ENCODE assay signal across 12 mouse cellular contexts in the genomic region with DNA sequence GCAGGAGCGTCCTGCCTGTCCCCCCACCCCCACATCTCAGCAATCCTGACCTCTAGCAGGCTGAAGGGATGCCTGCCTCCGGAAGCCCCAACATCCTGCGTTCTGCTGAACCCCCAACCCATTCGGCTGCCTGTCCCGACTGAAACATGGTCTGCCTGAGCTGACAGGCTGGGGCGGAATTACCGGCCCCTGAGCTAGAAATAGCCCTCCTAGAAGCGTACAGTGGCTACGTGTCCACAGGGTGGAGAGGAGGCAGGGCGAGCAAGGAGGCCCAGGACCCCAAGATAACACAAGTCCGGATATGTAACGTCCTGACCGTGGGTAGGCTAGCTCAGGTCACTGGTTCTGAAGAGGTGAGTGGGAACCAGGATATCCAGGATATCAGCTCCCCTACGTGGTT. TPM values are rescaled to one million over a fixed set of nuclear protein-coding genes. Genes with fewer than 3 reads are reported as not detected.
DNase-seq lines count a peak whose midpoint lies in the region; ATAC-seq and TF ChIP-seq lines count a peak whose summit lies in the region.
"Had no signal": no experiment of that assay in that cellular context is flagged by ENCODE, and none has a peak within 500 bp of the region (broad histone marks: within the 10 kb centered on the region; RNA-seq: fewer than 3 reads in every experiment).

No protein-coding gene starts in this region.

- 1% methylated on average over 14 of the region's 14 CpGs for WGBS in heart, embryonic 12.5 days
- 10% methylated on average over 14 of the region's 14 CpGs for whole genome bisulfite sequencing in forebrain, postnatal 0 days
- 2% methylated on average over 14 of the region's 14 CpGs for WGBS in liver, embryonic 12.5 days (ENCODE audit: insufficient replicate concordance)

- no peaks in the 10 kb centered on the region for H3K9me3 ChIP-seq in heart, embryonic 12.5 days (replicated peaks)
- no peaks in the 10 kb centered on the region for H3K9me3 ChIP-seq in forebrain, postnatal 0 days (ENCODE audit: low read length)
- H3K9me3 ChIP-seq in liver, embryonic 12.5 days (replicated peaks) = no peaks in the 10 kb centered on the region

- peak overlapping the region; percentile 64 for H3K4me2 ChIP-seq in heart, embryonic 12.5 days
- H3K4me2 ChIP-seq in forebrain, postnatal 0 days (ENCODE audit: low read depth) = peak overlapping the region; percentile 10; the same call in 1 of the 2 replicates
- H3K4me2 ChIP-seq in liver, embryonic 12.5 days = peak overlapping the region; percentile 41

- no peaks in the 10 kb centered on the region for H3K27me3 ChIP-seq in heart, embryonic 12.5 days (replicated peaks)
- no peaks in the 10 kb centered on the region for H3K27me3 ChIP-seq in forebrain, postnatal 0 days (ENCODE audit: insufficient read depth, low read length)
- 0 out of 2 replicates have a peak, but pooled peaks cover 9% of the 10 kb centered on the region for H3K27me3 ChIP-seq in liver, embryonic 12.5 days (replicated peaks)

- DNase-seq in heart, adult 9 months (ENCODE audit: low spot score in 2 of 2) = no peak
- peak; percentile 54 for DNase-seq in embryo, embryonic 10 days (ENCODE audit: low spot score)
- no peak for DNase-seq in forebrain, postnatal 0 days
- no peak for DNase-seq in layer of hippocampus, adult 9-10 months (ENCODE audit: low spot score)
- DNase-seq in urinary bladder, postnatal 14 days (ENCODE audit: low spot score) = no peak
- DNase-seq: cerebellum, adult 9-11 months; gastrocnemius, postnatal 10 days; left cerebral cortex, postnatal 4 days had no signal

- H3K4me1 ChIP-seq in heart, embryonic 12.5 days (replicated peaks) = peaks cover 21% of the 10 kb centered on the region
- no peaks in the 10 kb centered on the region for H3K4me1 ChIP-seq in forebrain, postnatal 0 days (ENCODE audit: insufficient read depth)
- 0 out of 2 replicates have a peak, but pooled peaks cover 9% of the 10 kb centered on the region for H3K4me1 ChIP-seq in liver, embryonic 12.5 days

- peak overlapping the region; percentile 64 for H3K9ac ChIP-seq in heart, embryonic 12.5 days
- no peak overlapping the region for H3K9ac ChIP-seq in forebrain, postnatal 0 days
- no peak overlapping the region for H3K9ac ChIP-seq in liver, embryonic 12.5 days

- no peaks in the 10 kb centered on the region for H3K36me3 ChIP-seq in heart, embryonic 12.5 days
- H3K36me3 ChIP-seq in forebrain, postnatal 0 days (ENCODE audit: insufficient read depth) = no peaks in the 10 kb centered on the region
- H3K36me3 ChIP-seq in liver, embryonic 12.5 days = no peaks in the 10 kb centered on the region

- peak overlapping the region; percentile 73 for H3K27ac ChIP-seq in heart, embryonic 12.5 days (ENCODE audit: poor library complexity, severe bottlenecking)
- no peak overlapping the region for H3K27ac ChIP-seq in forebrain, postnatal 0 days (ENCODE audit: low read depth, low read length)
- H3K27ac ChIP-seq in liver, embryonic 12.5 days = no peak overlapping the region

- peak overlapping the region; percentile 39 for H3K4me3 ChIP-seq in heart, embryonic 12.5 days
- no peak overlapping the region for H3K4me3 ChIP-seq in forebrain, postnatal 0 days (ENCODE audit: low read depth, low read length)
- H3K4me3 ChIP-seq in liver, embryonic 12.5 days = no peak overlapping the region

- TF ChIP-seq CTCF in forebrain, postnatal 0 days (IDR thresholded peaks at IDR 0.05; ENCODE audit: low read depth) = no peak

- peak; percentile 76 for ATAC-seq in heart, embryonic 12.5 days (ENCODE audit: insufficient number of reproducible peaks, low FRiP score)
- ATAC-seq in forebrain, postnatal 0 days = no peak
- ATAC-seq in liver, embryonic 12.5 days = peak; percentile 18; the same call in 1 of the 2 replicates
- ATAC-seq in cerebellum, adult (ENCODE audit: insufficient number of reproducible peaks, low FRiP score, low TSS enrichment) = no peak

RNA-seq across cellular contexts. Expression of gene Fgf23, which starts 7.9 kb away (rescaled TPM):
- polyA plus RNA-seq in heart, embryonic 12.5 days (2016; fragmentation: Nextera tagmentation; extraction: Ambion mirVana) = 0.27 and 0.40 TPM in 2 replicates
- total RNA-seq in forebrain, postnatal 0 days (2014; rRNA removed) = 0.15 and 0.38 TPM in 2 replicates
- polyA plus RNA-seq in forebrain, postnatal 0 days (2015; fragmentation: Nextera tagmentation; extraction: Ambion mirVana) = 0.08 and 0.13 TPM in 2 replicates
- polyA plus RNA-seq in liver, embryonic 12.5 days (2016; fragmentation: Nextera tagmentation; extraction: Ambion mirVana) = not detected in 2 replicates
- polyA plus RNA-seq: C2C12 had no signal

RNA-seq across cellular contexts. Expression of gene Tigar, which starts 44.5 kb away (rescaled TPM):
- 9.1 and 9.2 TPM in 2 replicates for polyA plus RNA-seq in heart, embryonic 12.5 days (2016; fragmentation: Nextera tagmentation; extraction: Ambion mirVana)
- total RNA-seq in forebrain, postnatal 0 days (2014; rRNA removed) = 8.1 and 9.3 TPM in 2 replicates
- polyA plus RNA-seq in forebrain, postnatal 0 days (2015; fragmentation: Nextera tagmentation; extraction: Ambion mirVana) = 6.1 and 6.8 TPM in 2 replicates
- 1.5 and 2.0 TPM in 2 replicates for polyA plus RNA-seq in liver, embryonic 12.5 days (2016; fragmentation: Nextera tagmentation; extraction: Ambion mirVana)

RNA-seq across cellular contexts. Expression of gene Fgf6, which starts 49.4 kb away (rescaled TPM):
- polyA plus RNA-seq in heart, embryonic 12.5 days (2016; fragmentation: Nextera tagmentation; extraction: Ambion mirVana) = 0.06 and 0.13 TPM in 2 replicates
- total RNA-seq in forebrain, postnatal 0 days (2014; rRNA removed) = not detected in 2 replicates
- polyA plus RNA-seq in forebrain, postnatal 0 days (2015; fragmentation: Nextera tagmentation; extraction: Ambion mirVana) = not detected in 2 replicates
- not detected in 2 replicates for polyA plus RNA-seq in liver, embryonic 12.5 days (2016; fragmentation: Nextera tagmentation; extraction: Ambion mirVana)
- total RNA-seq: left cerebral cortex, postnatal 4 days had no signal
- polyA plus RNA-seq: C2C12 had no signal

Comparison
In these comparisons a context has a peak if more than half of its experiments do, and no peak if none do; other contexts are left out.
1. ATAC-seq: peak in heart, embryonic 12.5 days (single experiment) and liver, embryonic 12.5 days (single experiment); none in forebrain, postnatal 0 days (single experiment) and cerebellum, adult (single experiment).
2. H3K4me2 ChIP-seq: peak in every context shown above with its lines; median percentile 64 in heart, embryonic 12.5 days; 41 in liver, embryonic 12.5 days; 10 in forebrain, postnatal 0 days.